Mouse (Mus musculus): ENCODE data around the gene Tbx20. TPM values are rescaled to one million over a fixed set of nuclear protein-coding genes. Genes with fewer than 3 reads are reported as not detected.

Gene Tbx20
- polyA plus RNA-seq (2016; fragmentation: Nextera tagmentation; extraction: Ambion mirVana): 0.06 and 0.39 TPM in 2 replicates

DNA sequence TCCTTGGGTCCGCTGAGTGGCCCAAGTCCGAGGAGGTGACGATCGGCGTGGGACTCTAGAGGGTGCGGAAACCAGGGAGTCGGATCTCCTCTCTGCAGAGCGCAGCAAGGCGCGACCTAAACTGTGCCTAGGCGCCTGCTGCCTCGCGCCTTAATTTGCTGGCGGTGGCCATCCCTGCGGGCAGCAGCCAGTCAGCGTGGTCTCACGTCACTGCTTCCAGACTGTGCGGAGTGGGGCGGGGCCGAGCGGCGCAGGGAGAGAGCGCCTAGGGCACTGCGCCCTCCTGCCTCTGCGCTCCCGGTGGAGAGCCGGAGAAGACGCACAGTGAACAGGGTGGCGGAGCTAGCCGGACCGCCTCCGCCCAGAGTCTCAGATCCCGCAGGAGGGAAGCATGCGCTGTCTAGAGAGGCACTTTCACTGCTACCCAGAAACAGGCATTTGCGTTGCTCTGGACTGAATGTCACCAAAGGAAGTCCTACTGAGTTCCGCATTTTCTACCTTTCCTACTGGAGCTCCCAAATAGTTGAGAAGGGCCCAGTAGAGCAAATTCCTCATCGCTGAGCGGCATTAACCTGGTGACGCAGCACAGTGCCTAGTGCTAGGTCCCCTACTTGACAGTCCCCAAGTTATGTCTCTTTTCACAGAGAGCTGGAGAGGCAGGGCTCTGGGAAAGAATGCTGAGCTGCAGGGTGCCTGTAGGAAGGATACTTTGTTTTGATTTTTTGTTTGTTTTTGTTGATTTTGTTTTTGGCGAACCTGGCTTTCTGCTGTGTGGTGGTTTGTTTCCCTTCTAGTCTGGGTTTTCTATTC is at the start of gene Tbx20:
Gene Tbx20 (minus strand): TSS at position 144 of the 810 bp plus-strand sequence.
- Histone ChIP-seq H3K4me1 (peaks cover 44% of the 10 kb centered on the region), H3K4me3 (peak within 1 kb of the TSS; percentile 50), H3K36me3 (no peaks in the 10 kb centered on the region), H3K9me3 (replicated peaks) (no peaks in the 10 kb centered on the region), H3K27me3 (ENCODE audit: low read depth, poor library complexity, severe bottlenecking) (peaks cover 100% of the 10 kb centered on the region), H3K27ac (replicated peaks) (no peak within 1 kb of the TSS)
- WGBS: 1% methylated on average over 39 of the region's 40 CpGs
- DNase-seq (ENCODE audit: low spot score): peak; percentile 82

DNA sequence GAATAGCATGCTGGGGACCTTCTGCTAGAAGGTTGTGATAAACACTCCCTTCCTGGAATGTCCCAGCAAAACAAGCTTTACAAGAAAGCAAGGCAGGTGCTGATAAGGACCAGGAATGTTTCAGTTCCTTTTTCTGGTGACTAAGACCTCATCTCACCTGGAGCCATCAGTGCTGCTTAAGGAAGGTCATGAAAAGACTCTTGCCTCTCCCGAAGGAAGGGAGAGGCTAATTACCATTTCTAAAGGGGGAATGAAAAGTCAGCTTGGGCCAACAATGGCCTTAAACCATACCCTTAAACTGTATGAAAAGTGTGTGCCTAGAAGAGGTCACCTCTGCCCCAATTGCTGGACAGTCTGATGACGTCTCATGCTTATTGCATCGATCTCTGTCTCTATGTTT is 44.4 kb upstream of the Tbx20 start:
- Histone ChIP-seq H3K4me1 (no peaks in the 10 kb centered on the region), H3K27me3 (ENCODE audit: low read depth, poor library complexity, severe bottlenecking) (no peaks in the 10 kb centered on the region), H3K9me3 (replicated peaks) (no peaks in the 10 kb centered on the region), H3K27ac (replicated peaks) (no peak overlapping the region), H3K36me3 (no peaks in the 10 kb centered on the region), H3K4me3 (no peak overlapping the region)
- DNase-seq (ENCODE audit: low spot score): no peak
- 72% methylated on average over 3 of the region's 3 CpGs for WGBS

DNA sequence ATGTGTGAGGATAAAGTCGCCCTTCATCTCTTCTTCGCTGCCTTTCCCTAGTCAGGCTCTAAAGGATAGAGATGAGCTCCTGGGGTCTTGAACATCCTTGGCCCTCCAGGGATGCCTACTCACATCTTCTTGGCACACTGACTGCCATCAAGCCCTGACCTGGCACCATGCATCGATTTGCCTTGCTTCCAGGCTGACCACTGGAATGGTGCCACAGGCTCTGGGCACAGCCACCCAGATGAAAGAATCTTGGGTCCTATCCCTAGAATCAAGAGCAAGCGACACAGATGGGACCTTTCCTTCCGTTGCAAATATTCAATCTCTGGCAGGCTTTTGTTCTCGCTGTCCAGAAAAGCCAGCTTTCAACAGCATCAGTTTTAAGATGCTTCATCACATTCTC is 38.4 kb upstream of the Tbx20 start:
- no peak for DNase-seq (ENCODE audit: low spot score)
- 92% methylated on average over 6 of the region's 6 CpGs for WGBS
- Histone ChIP-seq H3K4me1 (no peaks in the 10 kb centered on the region), H3K36me3 (no peaks in the 10 kb centered on the region), H3K27ac (replicated peaks) (no peak overlapping the region), H3K9me3 (replicated peaks) (no peaks in the 10 kb centered on the region), H3K27me3 (ENCODE audit: low read depth, poor library complexity, severe bottlenecking) (no peaks in the 10 kb centered on the region), H3K4me3 (no peak overlapping the region)

DNA sequence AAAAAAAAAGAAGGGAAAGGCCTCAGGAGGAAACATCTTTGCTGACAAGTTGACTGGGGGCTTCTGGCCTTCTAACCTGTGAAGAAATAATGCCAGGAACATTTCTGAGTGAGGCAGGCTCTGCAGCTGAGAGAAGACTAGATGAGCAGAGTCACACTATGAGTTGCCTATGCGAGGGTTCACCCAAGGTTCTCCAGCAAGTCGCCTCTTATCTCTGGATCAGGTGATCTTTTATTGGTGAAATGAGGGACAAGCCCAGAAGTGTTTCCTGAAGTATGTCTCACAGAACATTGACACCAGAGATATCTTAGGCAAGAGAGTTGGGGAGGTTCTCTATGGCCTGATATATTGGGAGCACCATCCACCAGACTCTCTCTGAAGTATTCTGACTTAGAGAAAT is 18.0 kb upstream of the Tbx20 start:
- no peaks in the 10 kb centered on the region for H3K9me3 ChIP-seq (replicated peaks)
- H3K4me1 ChIP-seq: no peaks in the 10 kb centered on the region
- no peaks in the 10 kb centered on the region for H3K36me3 ChIP-seq
- WGBS: 94% methylated on average over 2 of the region's 2 CpGs
- DNase-seq (ENCODE audit: low spot score): no peak
- no peak overlapping the region for H3K27ac ChIP-seq (replicated peaks)
- H3K4me3 ChIP-seq: no peak overlapping the region
- no peaks in the 10 kb centered on the region for H3K27me3 ChIP-seq (ENCODE audit: low read depth, poor library complexity, severe bottlenecking)

DNA sequence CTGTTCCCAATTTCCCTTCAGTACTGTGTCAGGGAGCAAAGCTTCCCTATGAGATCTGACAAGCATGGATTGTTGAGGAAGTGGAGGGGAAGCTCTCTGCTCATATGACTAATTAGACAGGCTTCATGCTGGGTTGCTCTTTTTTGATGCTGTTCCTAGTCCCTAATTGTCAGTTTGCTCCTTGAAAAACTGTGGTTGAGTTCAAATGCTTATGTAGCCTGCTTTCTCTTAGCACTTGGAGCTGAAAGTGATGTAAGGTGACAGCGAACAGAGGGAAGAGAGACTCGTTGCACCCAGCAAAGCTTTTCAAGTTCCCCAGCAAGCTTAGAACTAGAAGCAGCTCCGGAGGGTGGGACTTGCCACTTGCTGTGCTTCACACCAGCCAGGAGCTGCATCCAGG is 15.3 kb upstream of the Tbx20 start:
- 75% methylated on average over 3 of the region's 3 CpGs for WGBS
- no peaks in the 10 kb centered on the region for H3K9me3 ChIP-seq (replicated peaks)
- no peak overlapping the region for H3K27ac ChIP-seq (replicated peaks)
- no peaks in the 10 kb centered on the region for H3K27me3 ChIP-seq (ENCODE audit: low read depth, poor library complexity, severe bottlenecking)
- no peak for DNase-seq (ENCODE audit: low spot score)
- no peak overlapping the region for H3K4me3 ChIP-seq
- no peaks in the 10 kb centered on the region for H3K4me1 ChIP-seq
- H3K36me3 ChIP-seq: no peaks in the 10 kb centered on the region

DNA sequence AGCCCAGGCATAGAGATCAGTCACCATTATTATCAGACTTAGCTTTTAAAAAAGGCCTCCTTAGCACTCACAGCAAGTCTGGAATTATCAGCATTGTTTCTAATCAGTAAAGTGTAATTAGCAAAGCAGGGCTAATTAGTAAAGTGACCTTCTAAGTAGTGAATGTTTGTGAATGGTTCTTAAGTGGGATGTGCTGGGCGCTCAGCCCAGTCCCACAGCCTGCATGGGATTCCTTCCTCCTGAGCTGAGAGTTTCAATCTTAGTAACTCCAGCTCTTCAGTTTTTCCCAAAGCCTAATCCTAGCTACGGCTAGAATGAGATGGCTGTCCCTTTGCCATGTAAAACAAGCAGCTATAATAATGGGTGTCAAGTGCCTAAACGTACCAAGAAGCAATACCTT is 8.2 kb upstream of the Tbx20 start:
- Histone ChIP-seq H3K36me3 (no peaks in the 10 kb centered on the region), H3K4me1 (peaks cover 21% of the 10 kb centered on the region), H3K27me3 (ENCODE audit: low read depth, poor library complexity, severe bottlenecking) (peaks cover 64% of the 10 kb centered on the region), H3K4me3 (no peak overlapping the region), H3K27ac (replicated peaks) (no peak overlapping the region), H3K9me3 (replicated peaks) (no peaks in the 10 kb centered on the region)
- no peak for DNase-seq (ENCODE audit: low spot score)
- WGBS: 15% methylated on average over 3 of the region's 3 CpGs

DNA sequence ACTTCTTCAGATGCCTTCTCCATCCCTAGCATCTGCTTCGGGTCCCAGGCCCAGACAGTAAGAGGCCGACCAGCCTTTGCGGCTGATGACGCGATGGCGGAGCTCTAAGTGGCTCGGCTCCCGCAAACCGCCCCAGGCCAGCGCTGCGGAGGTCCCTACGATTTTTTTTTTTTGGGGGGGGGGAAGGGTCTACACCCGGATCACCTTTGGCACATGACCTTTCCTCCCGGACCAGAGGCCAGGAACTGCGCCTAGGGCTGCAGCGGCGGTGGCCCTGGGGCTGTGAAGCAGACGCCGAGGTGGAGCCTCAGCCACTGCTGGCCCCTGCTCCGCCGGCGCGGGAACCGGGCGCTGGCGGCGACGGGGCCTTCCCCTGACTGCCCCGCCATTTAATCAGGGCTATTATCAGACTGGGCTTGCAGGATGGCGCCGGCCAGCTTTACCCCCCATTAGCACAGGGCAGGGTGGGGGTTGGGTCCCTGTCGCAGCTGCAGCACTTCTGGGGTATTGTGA is 6.9 kb upstream of the Tbx20 start:
- Histone ChIP-seq H3K27ac (replicated peaks) (no peak overlapping the region; the same call in 1 of the 2 replicates), H3K36me3 (no peaks in the 10 kb centered on the region), H3K4me1 (peaks cover 31% of the 10 kb centered on the region), H3K9me3 (replicated peaks) (no peaks in the 10 kb centered on the region), H3K27me3 (ENCODE audit: low read depth, poor library complexity, severe bottlenecking) (peaks cover 78% of the 10 kb centered on the region), H3K4me3 (peak overlapping the region; percentile 60)
- WGBS: under 1% methylated on average over 32 of the region's 32 CpGs
- DNase-seq (ENCODE audit: low spot score): peak; percentile 72

DNA sequence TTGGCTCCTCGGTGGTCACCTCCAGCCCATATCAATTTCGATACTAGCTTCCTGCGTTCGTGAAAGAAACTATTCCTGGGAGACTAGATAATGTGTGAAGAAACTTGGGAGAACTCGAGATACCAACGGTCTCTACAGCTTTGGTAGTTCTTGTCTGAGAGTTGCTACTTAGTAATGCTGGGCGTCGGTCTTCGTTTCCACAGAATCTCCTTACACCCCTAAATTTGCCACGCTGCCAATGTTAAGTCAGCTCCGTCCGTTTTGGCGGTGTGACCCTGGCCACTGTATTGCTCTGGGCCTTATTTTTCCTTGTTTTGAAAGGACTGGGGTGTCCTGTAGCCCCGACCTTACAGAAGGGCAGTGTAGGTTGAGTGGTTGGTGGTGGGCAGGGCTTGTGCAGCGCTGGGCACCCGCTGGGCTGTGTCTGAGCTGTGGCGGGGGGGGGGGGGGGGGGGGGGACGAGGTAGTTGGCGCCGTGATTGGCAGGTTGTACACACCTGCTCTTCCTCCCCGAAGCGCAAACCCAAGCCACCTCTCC is 6.4 kb upstream of the Tbx20 start:
- Histone ChIP-seq H3K4me3 (peak overlapping the region; percentile 60), H3K27ac (replicated peaks) (no peak overlapping the region), H3K27me3 (ENCODE audit: low read depth, poor library complexity, severe bottlenecking) (peaks cover 83% of the 10 kb centered on the region), H3K36me3 (no peaks in the 10 kb centered on the region), H3K4me1 (peaks cover 31% of the 10 kb centered on the region), H3K9me3 (replicated peaks) (no peaks in the 10 kb centered on the region)
- WGBS: 1% methylated on average over 20 of the region's 22 CpGs
- no peak for DNase-seq (ENCODE audit: low spot score)

DNA sequence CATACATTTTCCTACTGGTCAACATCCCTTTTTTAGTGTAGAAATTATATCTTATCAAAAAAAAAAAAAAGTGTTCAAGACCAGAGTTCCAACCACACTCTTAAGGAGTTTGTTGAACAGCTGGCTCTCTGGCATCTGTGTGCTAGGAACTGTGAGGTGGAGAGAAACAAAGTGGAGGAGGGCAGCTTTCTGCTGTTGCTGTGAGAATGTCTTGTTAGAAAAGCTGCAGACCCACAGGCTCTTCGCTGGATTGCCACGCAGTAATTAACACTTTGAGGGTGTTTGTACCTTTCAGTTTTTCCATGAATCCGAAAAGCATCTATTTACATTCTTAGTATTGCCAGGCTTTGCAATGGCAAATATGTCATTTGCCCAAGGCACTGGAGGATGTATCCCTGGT is 5.9 kb upstream of the Tbx20 start:
- DNase-seq (ENCODE audit: low spot score): peak; percentile 39
- 4% methylated on average over 3 of the region's 3 CpGs for WGBS
- Histone ChIP-seq H3K36me3 (no peaks in the 10 kb centered on the region), H3K4me1 (peaks cover 31% of the 10 kb centered on the region), H3K9me3 (replicated peaks) (no peaks in the 10 kb centered on the region), H3K4me3 (peak overlapping the region; percentile 60; the same call in 1 of the 2 replicates), H3K27ac (replicated peaks) (no peak overlapping the region), H3K27me3 (ENCODE audit: low read depth, poor library complexity, severe bottlenecking) (peaks cover 88% of the 10 kb centered on the region)

DNA sequence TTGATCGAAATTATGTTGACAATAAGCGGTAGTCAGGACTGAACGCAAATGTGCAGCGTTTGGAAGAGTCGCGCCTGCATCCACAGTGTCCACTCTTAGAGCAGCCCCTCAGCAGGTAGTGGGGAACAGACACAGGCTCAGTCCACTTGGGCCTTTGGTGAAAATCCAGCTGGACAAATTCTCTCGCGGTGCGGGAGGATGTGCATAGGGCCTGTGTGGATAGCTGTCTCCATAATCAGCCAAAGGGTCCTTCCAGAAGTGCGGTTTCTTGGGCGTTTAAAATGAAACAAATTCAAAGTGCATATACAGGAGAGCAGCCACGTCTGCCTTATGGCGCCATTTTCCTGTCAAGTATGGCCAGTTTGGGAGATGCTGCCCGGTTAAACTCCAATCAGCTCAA is 4.5 kb upstream of the Tbx20 start:
- Histone ChIP-seq H3K36me3 (no peaks in the 10 kb centered on the region), H3K27ac (replicated peaks) (no peak overlapping the region), H3K27me3 (ENCODE audit: low read depth, poor library complexity, severe bottlenecking) (peaks cover 97% of the 10 kb centered on the region), H3K9me3 (replicated peaks) (no peaks in the 10 kb centered on the region), H3K4me3 (no peak overlapping the region), H3K4me1 (peaks cover 45% of the 10 kb centered on the region)
- WGBS: 4% methylated on average over 14 of the region's 14 CpGs
- DNase-seq (ENCODE audit: low spot score): peak; percentile 35

DNA sequence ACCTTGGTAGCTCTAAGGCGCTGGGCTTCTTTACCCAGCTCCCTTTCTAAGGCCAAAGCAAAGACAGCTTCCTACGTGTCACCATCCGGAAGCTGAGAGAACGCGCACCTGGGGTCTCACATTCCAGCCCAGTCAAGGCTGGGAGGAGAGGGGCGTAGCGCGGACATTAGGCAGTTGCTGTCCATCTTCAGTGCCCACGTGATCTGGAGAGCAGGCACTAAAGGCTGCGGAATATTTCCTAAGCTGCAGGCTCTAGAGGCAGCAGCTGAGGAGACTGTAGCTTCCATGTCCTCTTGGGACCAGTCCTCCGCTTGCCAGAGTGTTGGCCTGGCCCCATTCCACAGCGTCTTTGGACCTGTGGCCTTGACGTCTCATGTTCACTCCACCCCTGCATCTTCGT is 3.9 kb upstream of the Tbx20 start:
- 1% methylated on average over 14 of the region's 14 CpGs for WGBS
- Histone ChIP-seq H3K9me3 (replicated peaks) (no peaks in the 10 kb centered on the region), H3K4me3 (no peak overlapping the region; the same call in 1 of the 2 replicates), H3K36me3 (no peaks in the 10 kb centered on the region), H3K4me1 (peaks cover 47% of the 10 kb centered on the region), H3K27me3 (ENCODE audit: low read depth, poor library complexity, severe bottlenecking) (peaks cover 100% of the 10 kb centered on the region), H3K27ac (replicated peaks) (no peak overlapping the region)
- DNase-seq (ENCODE audit: low spot score): peak; percentile 48

DNA sequence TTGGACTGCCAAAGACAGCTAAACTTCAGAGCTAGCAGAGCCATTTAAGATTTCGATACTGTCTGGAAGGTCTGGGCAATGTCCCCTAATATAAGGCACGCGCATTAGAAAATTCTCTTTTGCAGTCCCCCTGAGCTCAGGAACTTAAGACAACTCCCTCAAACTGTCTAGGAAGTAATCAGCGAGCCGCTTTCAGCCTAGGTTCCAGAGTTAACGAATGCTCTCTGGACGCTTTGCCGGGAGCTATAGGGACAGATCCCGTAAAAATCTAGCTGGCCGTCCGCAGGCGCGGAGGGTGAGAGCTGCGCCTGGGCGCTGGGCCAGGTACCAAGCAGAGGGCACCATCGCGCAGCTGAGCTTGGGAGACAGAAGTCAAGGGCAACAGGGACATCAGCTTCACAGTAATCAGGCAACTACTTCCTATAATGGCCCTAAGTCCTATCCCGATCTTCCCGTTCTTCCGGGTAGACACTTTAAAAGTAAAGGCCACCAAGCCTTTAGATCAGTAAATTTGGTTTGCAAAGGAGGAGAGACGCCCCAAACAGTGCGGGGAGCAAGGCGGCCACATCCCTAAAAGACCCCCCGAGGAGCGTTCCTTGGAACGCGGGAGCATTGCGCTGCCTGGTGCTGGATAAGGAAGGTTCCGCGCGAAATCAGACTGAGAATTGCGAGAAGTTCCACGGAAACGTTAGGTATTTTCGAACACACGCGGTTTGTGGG is 3.2 kb upstream of the Tbx20 start:
- peaks cover 100% of the 10 kb centered on the region for H3K27me3 ChIP-seq (ENCODE audit: low read depth, poor library complexity, severe bottlenecking)
- WGBS: under 1% methylated on average over 37 of the region's 37 CpGs
- DNase-seq (ENCODE audit: low spot score): peak; percentile 57
- H3K27ac ChIP-seq (replicated peaks): no peak overlapping the region
- H3K4me1 ChIP-seq: peaks cover 47% of the 10 kb centered on the region
- H3K9me3 ChIP-seq (replicated peaks): no peaks in the 10 kb centered on the region
- no peak overlapping the region; the same call in 1 of the 2 replicates for H3K4me3 ChIP-seq
- no peaks in the 10 kb centered on the region for H3K36me3 ChIP-seq
